Mouse (Mus musculus): ENCODE measurements around the gene Tbxas1.

- TF ChIP-seq CTCF (IDR thresholded peaks at IDR 0.05; ENCODE audit: low read depth) = no peak
- TF ChIP-seq EP300 (IDR thresholded peaks at IDR 0.05; ENCODE audit: low read depth) = no peak
Observed at GRCm38 (mm10) chr6:38825886-38826285, 49.3 kb upstream of the Tbxas1 start.

Measured in liver, embryonic 14.5 days (tissue).